Mouse (Mus musculus) ZHBTc4 (cell line): ENCODE data around the gene Pfkl.
"Not testable (repeated sequence)": the region's sequence is repeated elsewhere in the genome, so short reads cannot be mapped to it uniquely, and the experiment has no call there.

Experiments
- DNase-seq: peaks from one replicate; pipeline ENCODE4 v3.0.0-alpha.2; 2011; ENCODE audit warnings: low read depth, low spot score

The Pfkl gene

GRCm38 (mm10) chr10:77971709-77972553, 38.0 kb downstream of the Pfkl start:
- DNase-seq = peak; percentile 82

GRCm38 (mm10) chr10:77971191-77971590, 38.7 kb downstream of the Pfkl start:
- no peak for DNase-seq

- no peak for DNase-seq
Measured at GRCm38 (mm10) chr10:77970481-77970880, 39.4 kb downstream of the Pfkl start, which contains the start of gene Trpm2. Gene Trpm2, minus strand, starts transcription at chr10:77970563.

- no peak for DNase-seq
Measured at GRCm38 (mm10) chr10:77969973-77970325, 39.9 kb downstream of the Pfkl start.

- peak; percentile 51 for DNase-seq
Measured at GRCm38 (mm10) chr10:77969274-77969972, 40.5 kb downstream of the Pfkl start.

- no peak for DNase-seq
Measured at GRCm38 (mm10) chr10:77963971-77964370, 45.9 kb downstream of the Pfkl start.

GRCm38 (mm10) chr10:77962725-77963124, 47.2 kb downstream of the Pfkl start:
- no peak for DNase-seq

- DNase-seq = not testable (repeated sequence)
Measured at GRCm38 (mm10) chr10:77950468-77950867, 59.4 kb downstream of the Pfkl start.

GRCm38 (mm10) chr10:77939685-77940084, 70.2 kb downstream of the Pfkl start:
- no peak for DNase-seq
